Comparison of ENCODE assay signal across 8 mouse cellular contexts in genomic region chr5:113220383-113221146, GRCm38 (mm10). TPM values are rescaled to one million over a fixed set of nuclear protein-coding genes. Genes with fewer than 3 reads are reported as not detected.
DNase-seq lines count a peak whose midpoint lies in the region; ATAC-seq and TF ChIP-seq lines count a peak whose summit lies in the region.

No protein-coding gene starts in this region.

- no peaks in the 10 kb centered on the region for H3K79me3 ChIP-seq in C2C12 (ENCODE audit: low read depth)

- no peak for TF ChIP-seq POLR2A in kidney, adult 2 months (IDR thresholded peaks at IDR 0.05; ENCODE audit: low read depth, low read length)

- H3ac ChIP-seq in C2C12 (ENCODE audit: control insufficient read depth, insufficient read length, low read depth): no peak overlapping the region

- peaks cover 12% of the 10 kb centered on the region for H3K4me1 ChIP-seq in forebrain, embryonic 13.5 days
- H3K4me1 ChIP-seq in kidney, adult 2 months (ENCODE audit: control insufficient read depth, insufficient read depth, low read length): peaks cover 39% of the 10 kb centered on the region

- no peak for TF ChIP-seq CTCF in C2C12 (IDR thresholded peaks at IDR 0.05; ENCODE audit: control insufficient read depth, insufficient read depth, insufficient read length)
- 0 out of 2 replicates have a peak, but pooled peaks have one; percentile 14 for TF ChIP-seq CTCF in kidney, adult 2 months (conservative IDR thresholded peaks at IDR 0.05; ENCODE audit: insufficient read depth, insufficient read length, low read depth, low read length)

- H3K27me3 ChIP-seq in C2C12 (ENCODE audit: control insufficient read depth, insufficient read depth, insufficient read length): no peaks in the 10 kb centered on the region
- H3K27me3 ChIP-seq in forebrain, embryonic 13.5 days: no peaks in the 10 kb centered on the region
- H3K27me3 ChIP-seq in kidney, adult 2 months (replicated peaks; ENCODE audit: control insufficient read depth, insufficient read depth, low read length): no peaks in the 10 kb centered on the region

- ATAC-seq in forebrain, embryonic 13.5 days: peak; percentile 17

- WGBS in forebrain, embryonic 13.5 days: under 1% methylated on average over 63 of the region's 64 CpGs
- 1% methylated on average over 64 of the region's 64 CpGs for WGBS in kidney, adult 2 months

- no peaks in the 10 kb centered on the region for H3K36me3 ChIP-seq in C2C12 (ENCODE audit: control insufficient read depth, insufficient read depth)
- H3K36me3 ChIP-seq in forebrain, embryonic 13.5 days (ENCODE audit: poor library complexity, severe bottlenecking): no peaks in the 10 kb centered on the region
- no peaks in the 10 kb centered on the region for H3K36me3 ChIP-seq in kidney, adult 2 months (ENCODE audit: control insufficient read depth, insufficient read depth, low read length)

- peak; percentile 53 for DNase-seq in adrenal gland, adult 2 months
- no peak for DNase-seq in adrenal gland, postnatal 4 days (ENCODE audit: low spot score in 2 of 2)
- peak; percentile 92 for DNase-seq in kidney, adult 2 months
- DNase-seq in lung, postnatal 10 days: peak; percentile 67
- DNase-seq in ovary, postnatal 36 days (ENCODE audit: low spot score): no peak
- DNase-seq in urinary bladder, postnatal 25 days (ENCODE audit: low spot score): no peak

- no peaks in the 10 kb centered on the region for H3K9me3 ChIP-seq in forebrain, embryonic 13.5 days (replicated peaks)

- peak overlapping the region; percentile 72 for H3K9ac ChIP-seq in forebrain, embryonic 13.5 days

- H3K4me3 ChIP-seq in C2C12 (ENCODE audit: insufficient read depth, poor library complexity, severe bottlenecking): peak overlapping the region; percentile 29
- peak overlapping the region; percentile 60 for H3K4me3 ChIP-seq in forebrain, embryonic 13.5 days
- peak overlapping the region; percentile 86 for H3K4me3 ChIP-seq in kidney, adult 2 months (ENCODE audit: insufficient read depth, low read depth, low read length)

- H3K27ac ChIP-seq in forebrain, embryonic 13.5 days: no peak overlapping the region
- peak overlapping the region; percentile 80 for H3K27ac ChIP-seq in kidney, adult 2 months (ENCODE audit: insufficient read depth, low read depth, low read length)

- H3K4me2 ChIP-seq in forebrain, embryonic 13.5 days: peak overlapping the region; percentile 91

- H3K79me2 ChIP-seq in C2C12 (ENCODE audit: control insufficient read depth, insufficient read depth): no peaks in the 10 kb centered on the region

TF ChIP-seq in C2C12, 6 proteins besides CTCF, POLR2A, EP300 and RAD21:
- TF ChIP-seq MYOG (IDR thresholded peaks at IDR 0.05; ENCODE audit: control insufficient read depth, extremely low read depth, insufficient read length) (no peak), MAX (IDR thresholded peaks at IDR 0.05) (no peak), FOSL1 (IDR thresholded peaks at IDR 0.05; ENCODE audit: insufficient read depth, low read length, poor library complexity, severe bottlenecking) (no peak), CEBPB (IDR thresholded peaks at IDR 0.05; ENCODE audit: low read depth) (no peak), MYOD1 (IDR thresholded peaks at IDR 0.05; ENCODE audit: control insufficient read depth, insufficient read length, low read depth) (no peak), USF1 (IDR thresholded peaks at IDR 0.05; ENCODE audit: low read depth) (no peak)

RNA-seq across cellular contexts. Expression of gene 2900026A02Rik, which starts 0.5 kb away (rescaled TPM):
- total RNA-seq in adrenal gland, adult 2 months (2021): 10 to 100 TPM; 11.5 to 17.8 TPM
- polyA plus RNA-seq in adrenal gland, adult 2 months (2012; rRNA removed): 11.0 and 12.4 TPM in 2 replicates
- total RNA-seq in adrenal gland, postnatal 4 days (2021): 10 to 100 TPM; 21.2 to 23.3 TPM
- polyA plus RNA-seq in C2C12 (2012; fragmentation: generic; extraction: Trizol): 8.4 TPM
- 4.3 and 5.1 TPM in 2 replicates for polyA plus RNA-seq in forebrain, embryonic 13.5 days (2015; fragmentation: Nextera tagmentation; extraction: Ambion mirVana)
- polyA plus RNA-seq in kidney, adult 2 months (2012; rRNA removed): 14.3 and 15.0 TPM in 2 replicates

RNA-seq across cellular contexts. Expression of gene Tmem211, which starts 6.1 kb away (rescaled TPM):
- total RNA-seq in adrenal gland, adult 2 months (2021): not detected
- not detected in 2 replicates for polyA plus RNA-seq in adrenal gland, adult 2 months (2012; rRNA removed)
- not detected for total RNA-seq in adrenal gland, postnatal 4 days (2021)
- not detected for polyA plus RNA-seq in C2C12 (2012; fragmentation: generic; extraction: Trizol)
- polyA plus RNA-seq in forebrain, embryonic 13.5 days (2015; fragmentation: Nextera tagmentation; extraction: Ambion mirVana): not detected in 2 replicates
- not detected in 2 replicates for polyA plus RNA-seq in kidney, adult 2 months (2012; rRNA removed)

Comparison
In these comparisons a context has a peak if more than half of its experiments do, and no peak if none do; other contexts are left out.
1. DNase-seq: peak in adrenal gland, adult 2 months (single experiment), kidney, adult 2 months (single experiment) and lung, postnatal 10 days (single experiment); none in adrenal gland, postnatal 4 days (0 of 2), ovary, postnatal 36 days (single experiment) and urinary bladder, postnatal 25 days (single experiment).
2. H3K4me3 ChIP-seq: peak in every context shown above with its lines; median percentile 86 in kidney, adult 2 months; 60 in forebrain, embryonic 13.5 days; 29 in C2C12.